Mouse (Mus musculus) effector memory CD4-positive, alpha-beta T cell, adult 5 months (primary cell): ENCODE measurements around the gene Ssxa1. TPM values are rescaled to one million over a fixed set of nuclear protein-coding genes. Genes with fewer than 3 reads are reported as not detected.

Experiments used
- polyA plus RNA-seq: library from polyadenylated mRNA; unstranded; fragments of 100-300 nt; shearing (Covaris generic); gene quantifications from one replicate; pipeline ENCODE4 v1.2.1, GENCODE M21; 2017

The Ssxa1 gene
- polyA plus RNA-seq = not detected

DNA sequence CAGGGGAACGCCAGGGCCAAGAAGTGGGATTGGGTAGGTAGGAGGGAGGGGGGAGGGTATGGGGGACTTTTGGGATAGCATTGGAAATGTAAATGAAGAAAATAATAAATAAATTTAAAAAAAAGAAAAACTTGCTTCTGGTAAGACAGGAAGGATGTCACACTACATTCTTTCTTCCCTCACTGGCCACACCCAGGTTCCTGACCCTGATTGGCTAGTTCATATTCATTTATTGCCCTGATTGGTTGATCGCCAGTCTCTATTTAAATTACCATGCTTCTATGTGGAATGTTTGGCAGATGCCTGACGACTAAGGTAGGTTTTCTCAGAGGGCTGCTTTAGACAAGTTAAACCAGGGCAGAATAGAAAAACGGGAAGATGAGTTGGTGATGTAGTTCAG, at the start of gene Ssxa1:
TSS of gene Ssxa1 (plus strand) at position 301 of the 400 bp plus-strand sequence.

DNA sequence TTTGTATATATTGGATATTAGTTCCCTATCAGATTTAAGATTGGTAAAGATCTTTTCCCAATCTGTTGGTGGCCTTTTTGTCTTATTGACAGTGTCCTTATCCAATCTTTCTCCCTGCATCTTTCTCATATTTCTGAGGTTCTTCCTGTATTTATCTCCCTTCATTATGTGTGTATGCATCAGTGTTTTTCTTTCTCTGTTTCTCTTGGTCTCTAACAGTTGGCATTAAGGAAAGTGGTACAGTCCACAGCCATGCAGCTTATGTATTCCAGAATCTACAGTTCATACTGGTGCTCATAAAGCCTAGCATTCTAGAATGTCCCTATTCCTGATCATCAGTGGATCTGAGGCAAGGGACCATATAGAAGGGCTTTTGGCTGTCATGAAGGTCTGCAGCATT, 47.5 kb upstream of the Ssxa1 start, which contains the start of gene Spaca5:
TSS of gene Spaca5 (plus strand) at position 301 of the 400 bp plus-strand sequence.

DNA sequence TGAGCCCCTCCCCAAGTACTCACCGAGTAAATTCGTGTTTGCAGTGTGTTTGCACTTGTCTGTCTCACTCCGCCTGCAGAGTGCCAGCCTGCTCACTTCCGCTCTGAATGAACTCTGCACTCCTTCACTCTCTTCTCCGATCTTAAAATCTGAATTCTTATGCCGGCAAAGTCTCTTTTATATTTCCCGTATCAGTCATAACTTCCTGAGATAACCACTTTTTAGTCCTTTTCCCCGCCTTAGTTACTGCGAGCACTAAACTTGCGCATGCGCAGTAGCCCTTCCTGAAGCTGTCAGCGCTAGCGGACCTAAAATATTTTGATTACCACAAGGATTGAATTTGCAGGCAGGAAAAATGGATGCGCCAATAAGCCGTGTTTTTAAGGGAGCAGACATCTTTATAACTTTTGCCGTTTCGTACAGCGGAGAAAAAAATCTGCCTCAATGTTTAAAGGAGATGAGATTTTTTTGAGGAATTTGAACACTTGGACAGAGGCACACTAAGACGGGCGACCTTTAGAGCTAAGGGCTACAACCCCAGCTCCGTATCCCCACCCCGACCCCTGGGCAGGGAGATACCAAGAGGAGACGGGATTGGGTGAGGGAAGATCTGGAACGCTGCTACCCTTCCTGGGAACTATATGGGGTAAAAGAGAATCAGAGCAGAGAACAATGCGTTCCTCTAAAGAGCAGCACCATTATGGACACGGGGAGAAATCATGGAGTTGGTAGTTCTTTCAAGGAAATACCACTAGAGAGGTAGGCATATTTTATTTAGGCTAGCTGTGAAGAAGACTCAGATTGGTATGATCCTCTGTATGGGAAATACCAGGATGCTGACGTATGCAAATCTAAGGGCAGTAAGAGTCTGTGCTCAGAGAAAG, 26.4 kb upstream of the Ssxa1 start, which contains the start of gene Zfp300:
TSS of gene Zfp300 (minus strand) at position 545 of the 884 bp plus-strand sequence.

Other genes starting within 250 kb of the Ssxa1 start
- not detected for gene Timp1, start 245.7 kb upstream of the Ssxa1 start, polyA plus RNA-seq
- gene Syn1, start 194.8 kb upstream of the Ssxa1 start, polyA plus RNA-seq = 0.15 TPM
- gene Cfp, start 184.3 kb upstream of the Ssxa1 start, polyA plus RNA-seq = 1.1 TPM
- gene Elk1, start 165.2 kb upstream of the Ssxa1 start, polyA plus RNA-seq = 9.1 TPM
- gene Uxt, start 153.8 kb upstream of the Ssxa1 start, polyA plus RNA-seq = 41.2 TPM
- 10.8 TPM for gene Zfp182, start 53.5 kb upstream of the Ssxa1 start, polyA plus RNA-seq
- gene Spaca5, start 47.4 kb upstream of the Ssxa1 start, polyA plus RNA-seq = not detected
- 0.81 TPM for gene Zfp300, start 26.3 kb upstream of the Ssxa1 start, polyA plus RNA-seq
- not detected for gene Gm21876, start 59.8 kb downstream of the Ssxa1 start, polyA plus RNA-seq